Mouse (Mus musculus) embryonic stem cell, embryonic (primary cell): Measurements from ENCODE around the gene Ube2s.

Experiments
- CTCF ChIA-PET, 4 experiments: fragments of 300-600 bp in 2 of 4; fragments of 350-600 bp in 2 of 4; sonication (Branson Sonifier 250); formaldehyde crosslinking; loops; one replicate each; lab custom pipeline; 2022; ENCODE audit warnings: inconsistent platforms in 2 of 4; lab: Charles Lee
- POLR2A ChIA-PET, 4 experiments: fragments of 300-600 bp in 2 of 4; fragments of 350-600 bp in 2 of 4; sonication (Branson Sonifier 250); formaldehyde crosslinking; loops; one replicate each; lab custom pipeline; 2022; ENCODE audit warnings: antibody characterized with exemption in 4 of 4, inconsistent platforms in 1 of 4; lab: Charles Lee

Gene Ube2s

GRCm38 (mm10) chr7:4837639-4838038 lies 25.2 kb upstream of the Ube2s start:
- POLR2A ChIA-PET, result interaction anchor here in 3 of 4 experiments (0.6 to 22.0 kb wide), 31 partner anchors 9 to 315 kb away, joined by 3 to 646 read pairs (median 4); partner anchors contain the start of genes Ube2s (in 3 of the 3), Rpl28 (in 2 of the 3), Fiz1 (in 1 of the 3) and Isoc2a (in 1 of the 3)
- CTCF ChIA-PET, result interaction anchor here in 2 of 4 experiments (1.2 to 2.8 kb wide), 3 partner anchors 8 to 31 kb away, joined by 3 to 12 read pairs (median 5); no protein-coding TSS in a partner anchor

GRCm38 (mm10) chr7:4836351-4836792 lies 24.0 kb upstream of the Ube2s start:
- ChIA-PET POLR2A (interaction anchor here in 3 of 4 experiments (0.6 to 22.0 kb wide), 52 partner anchors 8 to 1642 kb away, joined by 3 to 646 read pairs (median 4); partner anchors contain the start of genes Isoc2a (in 3 of the 3), Rpl28 (in 3 of the 3), Shisa7 (in 3 of the 3) and Ube2s (in 3 of the 3)), CTCF (interaction anchor here (0.5 to 2.8 kb wide), 12 partner anchors 9 to 97 kb away, joined by 3 to 12 read pairs (median 4); no protein-coding TSS in a partner anchor)

- ChIA-PET CTCF (interaction anchor here (0.5 to 2.8 kb wide), 8 partner anchors 9 to 97 kb away, joined by 3 to 12 read pairs (median 6); no protein-coding TSS in a partner anchor), POLR2A (interaction anchor here in 3 of 4 experiments (1.0 to 22.0 kb wide), 41 partner anchors 9 to 179 kb away, joined by 3 to 646 read pairs (median 5); partner anchors contain the start of genes Isoc2a (in 3 of the 3), Rpl28 (in 3 of the 3), Shisa7 (in 3 of the 3) and Ube2s (in 3 of the 3))
Measured at GRCm38 (mm10) chr7:4835631-4836327, 23.4 kb upstream of the Ube2s start.

GRCm38 (mm10) chr7:4830476-4830875 lies 18.1 kb upstream of the Ube2s start:
- CTCF ChIA-PET, result interaction anchor here in 2 of 4 experiments (0.5 to 0.6 kb wide), 2 partner anchors 104 kb away, joined by 3 read pairs; no protein-coding TSS in a partner anchor
- POLR2A ChIA-PET, result interaction anchor here (0.6 to 22.0 kb wide), 34 partner anchors 8 to 1487 kb away, joined by 3 to 646 read pairs (median 4); partner anchors contain the start of genes Ube2s (in 4 of the 4), Rpl28 (in 2 of the 4), Shisa7 (in 2 of the 4) and Cox6b2 (in 1 of the 4)

GRCm38 (mm10) chr7:4825365-4825764 lies 13.0 kb upstream of the Ube2s start:
- ChIA-PET POLR2A (interaction anchor here (0.6 to 22.0 kb wide), 42 partner anchors 8 to 249 kb away, joined by 3 to 646 read pairs (median 5); partner anchors contain the start of genes Ube2s (in 4 of the 4), Isoc2a (in 3 of the 4), Rpl28 (in 3 of the 4) and Shisa7 (in 3 of the 4)), CTCF (interaction anchor here in 2 of 4 experiments (1.6 to 2.0 kb wide), 2 partner anchors 11 to 75 kb away, joined by 5 to 6 read pairs; no protein-coding TSS in a partner anchor)

GRCm38 (mm10) chr7:4822162-4822907 lies 9.9 kb upstream of the Ube2s start:
- ChIA-PET POLR2A (interaction anchor here (0.5 to 22.0 kb wide), 97 partner anchors 8 to 1621 kb away, joined by 3 to 646 read pairs (median 5); partner anchors contain the start of genes Ube2s (in 4 of the 4), Cox6b2 (in 3 of the 4), Fiz1 (in 3 of the 4) and Kmt5c (in 3 of the 4)), CTCF (interaction anchor here (0.6 to 2.3 kb wide), 12 partner anchors 10 to 80 kb away, joined by 3 to 10 read pairs (median 3); partner anchors contain the start of genes Rpl28 (in 1 of the 4) and Ube2s (in 1 of the 4))

- ChIA-PET CTCF (interaction anchor here in 3 of 4 experiments (1.1 to 2.3 kb wide), 4 partner anchors 9 to 15 kb away, joined by 3 to 10 read pairs (median 6); partner anchors contain the start of gene Ube2s (in 1 of the 3)), POLR2A (interaction anchor here (0.5 to 22.0 kb wide), 62 partner anchors 9 to 1351 kb away, joined by 3 to 646 read pairs (median 7); partner anchors contain the start of genes Ube2s (in 4 of the 4), Cox6b2 (in 3 of the 4), Rpl28 (in 3 of the 4) and Ccdc106 (in 2 of the 4))
Measured at GRCm38 (mm10) chr7:4821690-4822089, 9.3 kb upstream of the Ube2s start.

GRCm38 (mm10) chr7:4820925-4821324 lies 8.5 kb upstream of the Ube2s start:
- ChIA-PET CTCF (interaction anchor here in 1 of 4 experiments (0.9 kb wide), 1 partner anchor 136 kb away, joined by 4 read pairs; the partner anchor contains the start of gene Hspbp1), POLR2A (interaction anchor here in 3 of 4 experiments (0.6 to 23.6 kb wide), 36 partner anchors 8 to 209 kb away, joined by 3 to 989 read pairs (median 4); partner anchors contain the start of genes Isoc2a (in 3 of the 3), Ube2s (in 3 of the 3), Rpl28 (in 2 of the 3) and Shisa7 (in 2 of the 3))

- ChIA-PET POLR2A (interaction anchor here in 3 of 4 experiments (0.6 to 23.6 kb wide), 19 partner anchors 8 to 1576 kb away, joined by 3 to 989 read pairs (median 5); partner anchors contain the start of genes Rpl28 (in 2 of the 3), Fiz1 (in 1 of the 3), Gm44973 (in 1 of the 3) and Kmt5c (in 1 of the 3)), CTCF (interaction anchor here in 1 of 4 experiments (1.5 kb wide), 1 partner anchor 124 kb away, joined by 3 read pairs; no protein-coding TSS in a partner anchor)
Measured at GRCm38 (mm10) chr7:4816559-4816958, 4.2 kb upstream of the Ube2s start.

GRCm38 (mm10) chr7:4813105-4813791 lies 858 bp upstream of the Ube2s start:
- ChIA-PET POLR2A (interaction anchor here (0.6 to 23.6 kb wide), 318 partner anchors 7 to 1916 kb away, joined by 3 to 989 read pairs (median 6); partner anchors contain the start of genes Rpl28 (in 4 of the 4), Cox6b2 (in 3 of the 4), Dnaaf3 (in 3 of the 4) and Fiz1 (in 3 of the 4)), CTCF (interaction anchor here in 2 of 4 experiments (0.6 to 1.8 kb wide), 13 partner anchors 9 to 305 kb away, joined by 3 to 10 read pairs (median 5); partner anchors contain the start of genes Cox6b2 (in 1 of the 2), Rpl28 (in 1 of the 2) and Sbk2 (in 1 of the 2))

GRCm38 (mm10) chr7:4811842-4812302 lies 518 bp downstream of the Ube2s start:
- CTCF ChIA-PET, result interaction anchor here in 1 of 4 experiments (1.1 to 1.8 kb wide), 4 partner anchors 100 to 304 kb away, joined by 4 to 9 read pairs (median 7); no protein-coding TSS in a partner anchor

GRCm38 (mm10) chr7:4811131-4811530 lies 1.3 kb downstream of the Ube2s start:
- ChIA-PET CTCF (interaction anchor here in 1 of 4 experiments (0.9 kb wide), 1 partner anchor 89 kb away, joined by 5 read pairs; no protein-coding TSS in a partner anchor), POLR2A (interaction anchor here (0.7 to 25.1 kb wide), 83 partner anchors 2 to 674 kb away, joined by 3 to 989 read pairs (median 19); partner anchors contain the start of genes Rpl28 (in 4 of the 4), Isoc2a (in 3 of the 4), Kmt5c (in 3 of the 4) and Shisa7 (in 3 of the 4))

More at GRCm38 (mm10) chr7:4811842-4812302, 518 bp downstream of the Ube2s start:
- POLR2A ChIA-PET, result interaction anchor here (0.6 to 25.1 kb wide), 202 partner anchors 2 to 1964 kb away, joined by 3 to 989 read pairs (median 8); partner anchors contain the start of genes Cox6b2 (in 3 of the 4), Hspbp1 (in 3 of the 4), Isoc2a (in 3 of the 4) and Kmt5c (in 3 of the 4)

- ChIA-PET CTCF (interaction anchor here (0.5 to 1.8 kb wide), 37 partner anchors 11 to 362 kb away, joined by 3 to 12 read pairs (median 3); partner anchors contain the start of genes Cox6b2 (in 1 of the 4), Hspbp1 (in 1 of the 4), Isoc2a (in 1 of the 4) and Kmt5c (in 1 of the 4)), POLR2A (interaction anchor here (0.5 to 25.1 kb wide), 91 partner anchors 3 to 670 kb away, joined by 3 to 989 read pairs (median 4); partner anchors contain the start of genes Rpl28 (in 4 of the 4), Isoc2a (in 3 of the 4), Cox6b2 (in 2 of the 4) and Hspbp1 (in 2 of the 4))
Measured at GRCm38 (mm10) chr7:4806716-4807115, 5.7 kb downstream of the Ube2s start.

- POLR2A ChIA-PET, result interaction anchor here (0.6 to 25.1 kb wide), 28 partner anchors 3 to 270 kb away, joined by 3 to 989 read pairs (median 4); partner anchors contain the start of genes Rpl28 (in 3 of the 4), Ube2s (in 3 of the 4), Cox6b2 (in 2 of the 4) and Tmem238 (in 2 of the 4)
- CTCF ChIA-PET, result interaction anchor here in 1 of 4 experiments (0.6 kb wide), 1 partner anchor 287 kb away, joined by 4 read pairs; no protein-coding TSS in a partner anchor
Measured at GRCm38 (mm10) chr7:4802247-4802646, 10.1 kb downstream of the Ube2s start.
